Mouse (Mus musculus): Measurements from ENCODE around the gene Ceacam1.

Gene Ceacam1

GRCm38 (mm10) chr7:25411861-25412260 is 65.5 kb downstream of the Ceacam1 start:
- DNase-seq (ENCODE audit: low read depth, low spot score): no peak
